Mouse (Mus musculus) ES-Bruce4 (cell line): ENCODE measurements around the gene Rps6kl1.

ENCODE experiments used
- CTCF ChIP-seq: IDR thresholded peaks from one replicate; pipeline ENCODE4 v1.8.1; 2011; ENCODE audit warnings: low read depth, low read length
- EP300 ChIP-seq: IDR thresholded peaks from 2 replicates; pipeline ENCODE4 v1.6.1; 2011; ENCODE audit warnings: low read depth, low read length; ENCODE audit not compliant: insufficient read depth
- POLR2A ChIP-seq: IDR thresholded peaks from one replicate; pipeline ENCODE4 v1.8.1; 2011; ENCODE audit warnings: low read length; ENCODE audit not compliant: insufficient read depth

- TF ChIP-seq EP300 (no peak), POLR2A (no peak), CTCF (no peak)
These were observed 45.1 kb upstream of the Rps6kl1 start for GRCm38 (mm10) chr12:85196191-85196590.
